Mouse (Mus musculus) Patski (cell line): ENCODE data around the gene Glp1r. TPM values are rescaled to one million over a fixed set of nuclear protein-coding genes. Genes with fewer than 3 reads are reported as not detected.

Source experiments
- ATAC-seq: fragments of 100-300 bp; one replicate; pipeline ENCODE4 v1.8.0; 2021
- CTCF ChIA-PET: fragments of 350-600 bp; sonication (Branson Sonifier 250); formaldehyde crosslinking; loops from one replicate; lab custom pipeline; 2022; ENCODE audit warnings: inconsistent platforms; lab: Charles Lee
- POLR2A ChIA-PET: fragments of 350-600 bp; sonication (Branson Sonifier 250); formaldehyde crosslinking; loops from one replicate; lab custom pipeline; 2022; ENCODE audit warnings: antibody characterized with exemption, inconsistent platforms; lab: Charles Lee
- DNase-seq: peaks from one replicate; pipeline ENCODE4 v3.0.0-alpha.2; 2011; ENCODE audit warnings: low read depth, low spot score
- H3K27me3 ChIP-seq: fragments of 371-371 bp; one replicate; pipeline ENCODE4 v1.5.1; 2021
- CTCF ChIP-seq: fragments of 100-300 bp; IDR thresholded peaks from one replicate; pipeline ENCODE4 v1.5.1; 2021
- in situ Hi-C: fragments of 300-500 bp; cut with MboI; formaldehyde crosslinking; loops from 3 replicates; pipeline ENCODE4 v1.11.1; 2018; ENCODE audit warnings: low pct_unique_long_range_greater_than_20kb, mixed read lengths
- polyA plus RNA-seq: library from polyadenylated mRNA; unstranded; gene quantifications from one replicate; pipeline ENCODE4 v1.2.3, GENCODE M21; 2021

Gene Glp1r
- polyA plus RNA-seq: not detected

DNA sequence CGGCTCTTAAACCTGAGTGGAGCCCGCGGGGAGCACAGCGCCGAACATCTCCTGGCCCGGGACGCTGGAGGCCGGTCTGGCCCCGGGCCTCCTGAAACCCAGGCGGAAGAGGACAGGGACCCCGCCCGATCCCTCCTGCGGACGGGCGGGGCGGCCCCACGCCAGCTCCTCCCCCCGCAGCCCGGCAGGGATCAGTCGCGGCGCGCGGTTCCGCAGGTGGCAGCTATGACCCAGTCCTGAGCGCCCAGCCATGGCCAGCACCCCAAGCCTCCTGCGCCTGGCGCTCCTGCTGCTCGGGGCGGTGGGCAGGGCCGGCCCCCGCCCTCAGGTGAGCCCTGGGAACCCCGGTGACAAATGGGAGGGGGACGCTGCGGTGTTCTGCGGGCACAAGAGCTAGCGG lies at the start of gene Glp1r:
Glp1r (plus strand) TSS at position 191 of the 400 bp plus-strand sequence.
- DNase-seq: no peak
- H3K27me3 ChIP-seq: peaks cover 26% of the 10 kb centered on the region
- ChIA-PET POLR2A (no interaction called here), CTCF (no interaction called here)
- in situ Hi-C loops: no loop called here
- no peak for ATAC-seq
- TF ChIP-seq CTCF: no peak

- ATAC-seq: no peak
- peaks cover 8% of the 10 kb centered on the region for H3K27me3 ChIP-seq
- ChIA-PET POLR2A (no interaction called here), CTCF (no interaction called here)
- in situ Hi-C loops: no loop called here
- TF ChIP-seq CTCF: no peak
- no peak for DNase-seq
Measured at GRCm38 (mm10) chr17:30852345-30852744, 49.3 kb upstream of the Glp1r start.

DNA sequence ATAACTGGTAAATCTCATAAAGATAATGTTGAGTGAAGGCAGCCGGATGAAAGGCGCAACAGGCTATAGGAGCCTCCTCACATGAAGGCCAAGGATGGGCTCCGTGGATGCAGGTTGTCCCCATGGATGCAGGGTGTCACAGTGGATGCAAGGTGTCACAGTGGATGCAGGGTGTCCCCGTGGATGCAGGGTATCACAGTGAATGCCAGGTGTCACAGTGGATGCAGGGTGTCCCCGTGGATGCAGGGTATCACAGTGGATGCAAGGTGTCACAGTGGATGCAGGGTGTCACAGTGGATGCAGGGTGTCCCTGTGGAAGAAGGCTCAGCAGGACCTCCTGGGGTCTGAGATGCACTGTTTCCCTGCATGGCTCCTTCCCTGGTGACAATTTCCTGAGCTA lies 44.3 kb upstream of the Glp1r start:
- H3K27me3 ChIP-seq: peaks cover 8% of the 10 kb centered on the region
- no peak for TF ChIP-seq CTCF
- CTCF ChIA-PET: no interaction called here
- POLR2A ChIA-PET: no interaction called here
- in situ Hi-C loops: no loop called here
- ATAC-seq: no peak
- no peak for DNase-seq

- in situ Hi-C loops: no loop called here
- TF ChIP-seq CTCF: no peak
- CTCF ChIA-PET: no interaction called here
- DNase-seq (no peak), ATAC-seq (no peak)
- peaks cover 11% of the 10 kb centered on the region for H3K27me3 ChIP-seq
- POLR2A ChIA-PET: no interaction called here
Measured at GRCm38 (mm10) chr17:30858586-30859259, 42.9 kb upstream of the Glp1r start.

GRCm38 (mm10) chr17:30859989-30860585 lies 41.5 kb upstream of the Glp1r start:
- no peak for TF ChIP-seq CTCF
- DNase-seq (no peak), ATAC-seq (no peak)
- peaks cover 5% of the 10 kb centered on the region for H3K27me3 ChIP-seq
- CTCF ChIA-PET: no interaction called here
- in situ Hi-C loops: no loop called here
- POLR2A ChIA-PET: no interaction called here

- POLR2A ChIA-PET: no interaction called here
Measured at GRCm38 (mm10) chr17:30860606-30861005, 41.0 kb upstream of the Glp1r start.

DNA sequence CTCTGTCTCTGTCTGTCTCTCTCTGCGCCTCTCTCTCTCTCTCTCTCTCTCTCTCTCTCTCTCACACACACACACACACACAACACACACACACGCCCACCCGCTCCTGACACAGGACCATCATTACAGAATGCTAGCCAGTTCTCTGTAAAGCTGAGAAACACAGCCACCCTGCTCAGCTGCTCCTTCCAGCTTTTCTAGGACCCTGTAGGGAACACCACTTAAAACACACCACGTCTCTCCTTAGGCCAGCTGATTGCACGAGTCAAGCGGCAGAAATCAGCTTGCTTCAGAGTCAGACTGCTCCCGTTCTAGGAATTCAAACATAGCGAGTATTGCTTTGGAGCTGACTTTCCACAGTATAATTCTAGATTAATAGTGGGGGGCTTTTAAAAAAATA lies 35.3 kb upstream of the Glp1r start:
- H3K27me3 ChIP-seq: peaks cover 11% of the 10 kb centered on the region
- ChIA-PET POLR2A (no interaction called here), CTCF (interaction anchor here (0.9 kb wide), 1 partner anchor 11 kb away, joined by 3 read pairs; no protein-coding TSS in a partner anchor)
- ATAC-seq (no peak), DNase-seq (no peak)
- TF ChIP-seq CTCF: no peak
- in situ Hi-C loops: no loop called here

More at GRCm38 (mm10) chr17:30860606-30861005, 41.0 kb upstream of the Glp1r start:
- in situ Hi-C loops: no loop called here
- no peak for DNase-seq
- no peak for TF ChIP-seq CTCF
- CTCF ChIA-PET: no interaction called here
- peaks cover 5% of the 10 kb centered on the region for H3K27me3 ChIP-seq
- ATAC-seq: no peak

GRCm38 (mm10) chr17:30866966-30867365 lies 34.7 kb upstream of the Glp1r start:
- CTCF ChIA-PET: interaction anchor here (0.9 kb wide), 1 partner anchor 10 kb away, joined by 3 read pairs; no protein-coding TSS in a partner anchor
- no peak for DNase-seq
- peaks cover 11% of the 10 kb centered on the region for H3K27me3 ChIP-seq
- no peak for ATAC-seq
- no peak for TF ChIP-seq CTCF
- POLR2A ChIA-PET: no interaction called here
- in situ Hi-C loops: no loop called here

- ChIA-PET POLR2A (no interaction called here), CTCF (no interaction called here)
- in situ Hi-C loops: no loop called here
- ATAC-seq (no peak), DNase-seq (no peak)
- peaks cover 8% of the 10 kb centered on the region for H3K27me3 ChIP-seq
- no peak for TF ChIP-seq CTCF
Measured at GRCm38 (mm10) chr17:30871040-30871439, 30.6 kb upstream of the Glp1r start.

GRCm38 (mm10) chr17:30874276-30874675 lies 27.3 kb upstream of the Glp1r start:
- H3K27me3 ChIP-seq: peaks cover 5% of the 10 kb centered on the region
- ChIA-PET CTCF (no interaction called here), POLR2A (no interaction called here)
- no peak for TF ChIP-seq CTCF
- DNase-seq (no peak), ATAC-seq (no peak)
- in situ Hi-C loops: no loop called here

GRCm38 (mm10) chr17:30877456-30877855 lies 24.2 kb upstream of the Glp1r start:
- DNase-seq (no peak), ATAC-seq (no peak)
- POLR2A ChIA-PET: interaction anchor here (0.6 kb wide), 1 partner anchor 132 kb away, joined by 3 read pairs; no protein-coding TSS in a partner anchor
- H3K27me3 ChIP-seq: peaks cover 6% of the 10 kb centered on the region
- TF ChIP-seq CTCF: no peak
- in situ Hi-C loops: no loop called here
- CTCF ChIA-PET: interaction anchor here (1.6 kb wide), 1 partner anchor 11 kb away, joined by 3 read pairs; no protein-coding TSS in a partner anchor
